Mouse (Mus musculus) CH12.LX (cell line): ENCODE results near the gene Cytip. TPM values are rescaled to one million over a fixed set of nuclear protein-coding genes. Genes with fewer than 3 reads are reported as not detected.

Experiments used
- DNase-seq: peaks from one replicate; pipeline ENCODE4 v3.0.0-alpha.2; 2013; ENCODE audit errors: extremely low read depth
- H3K27ac ChIP-seq: 2 replicates; pipeline ENCODE4 v1.5.1; 2012; ENCODE audit warnings: low read depth, mild to moderate bottlenecking, control low read depth, moderate library complexity; ENCODE audit not compliant: insufficient read depth
- H3K27me3 ChIP-seq: replicated peaks from 2 replicates; pipeline ENCODE3; 2012; ENCODE audit warnings: inconsistent platforms
- H3K36me3 ChIP-seq, 2 experiments: replicated peaks in 1 of 2; 2 replicates each; pipeline versions ENCODE3 to v1.6.1; 2012; ENCODE audit warnings: inconsistent platforms in 1 of 2, low read length in 1 of 2, mild to moderate bottlenecking in 1 of 2, mixed read lengths in 1 of 2, moderate library complexity in 1 of 2; ENCODE audit not compliant: control insufficient read depth in 1 of 2, insufficient read depth in 1 of 2
- H3K4me1 ChIP-seq, 2 experiments: 2 replicates each; pipeline ENCODE4 v1.6.1; 2012; ENCODE audit warnings: inconsistent platforms in 1 of 2, moderate library complexity in 1 of 2; ENCODE audit not compliant: insufficient read depth in 2 of 2, control insufficient read depth in 1 of 2
- H3K4me2 ChIP-seq: 2 replicates; pipeline ENCODE4 v1.6.1; 2012; ENCODE audit warnings: low read depth, mild to moderate bottlenecking, control low read depth; ENCODE audit not compliant: poor library complexity, insufficient read depth, severe bottlenecking
- H3K4me3 ChIP-seq, 3 experiments: fragments of 150-350 bp in 1 of 3; sonication (generic) in 1 of 3; replicated peaks in 1 of 3; 2 replicates each; pipeline versions ENCODE3 to v1.5.1; 2011 to 2012; ENCODE audit warnings: low read depth in 2 of 3, low read length in 2 of 3, mild to moderate bottlenecking in 2 of 3, moderate library complexity in 2 of 3, control low read depth in 1 of 3, improper control_type of control experiment in 1 of 3, inconsistent platforms in 1 of 3, mixed read lengths in 1 of 3; ENCODE audit not compliant: poor library complexity in 1 of 3
- H3K79me2 ChIP-seq: replicated peaks from 2 replicates; pipeline ENCODE4 v1.6.1; 2012; ENCODE audit warnings: mild to moderate bottlenecking, moderate library complexity; ENCODE audit not compliant: control insufficient read depth, poor library complexity, insufficient read depth, severe bottlenecking; ENCODE audit errors: extremely low read depth
- H3K9ac ChIP-seq: 2 replicates; pipeline ENCODE4 v1.6.1; 2012; ENCODE audit warnings: low read depth, mild to moderate bottlenecking, control low read depth, moderate library complexity; ENCODE audit not compliant: insufficient read depth
- H3K9me3 ChIP-seq: replicated peaks from 2 replicates; pipeline ENCODE3; 2012; ENCODE audit warnings: low read length, inconsistent platforms, mixed read lengths
- CHD1 ChIP-seq: IDR thresholded peaks from 2 replicates; pipeline ENCODE4 v1.6.1; 2012; ENCODE audit warnings: low read depth, low read length, improper control_type of control experiment, inconsistent platforms
- CHD2 ChIP-seq: IDR thresholded peaks from 2 replicates; pipeline ENCODE4 v1.6.1; 2011; ENCODE audit warnings: low read length, improper control_type of control experiment
- E2F4 ChIP-seq: IDR thresholded peaks from 2 replicates; pipeline ENCODE4 v1.6.1; 2011; ENCODE audit warnings: low read depth, low read length, improper control_type of control experiment; ENCODE audit not compliant: insufficient replicate concordance
- EP300 ChIP-seq: IDR thresholded peaks from 2 replicates; pipeline ENCODE4 v1.6.1; 2011; ENCODE audit warnings: low read length, improper control_type of control experiment
- ETS1 ChIP-seq: conservative IDR thresholded peaks from 2 replicates; pipeline ENCODE4 v1.6.1; 2012; ENCODE audit warnings: low read depth, mild to moderate bottlenecking, inconsistent platforms, low read length, improper control_type of control experiment, moderate library complexity
- KAT2A ChIP-seq: IDR thresholded peaks from 2 replicates; pipeline ENCODE4 v1.6.1; 2012; ENCODE audit warnings: low read length, improper control_type of control experiment, inconsistent platforms; ENCODE audit not compliant: insufficient replicate concordance
- MAFK ChIP-seq: IDR thresholded peaks from 2 replicates; pipeline ENCODE4 v1.6.1; 2011; ENCODE audit warnings: low read length, improper control_type of control experiment; ENCODE audit not compliant: insufficient replicate concordance
- MAZ ChIP-seq: IDR thresholded peaks from 2 replicates; pipeline ENCODE4 v1.6.1; 2012; ENCODE audit warnings: low read depth, mild to moderate bottlenecking, inconsistent platforms, low read length, improper control_type of control experiment, moderate library complexity
- MEF2A ChIP-seq: IDR thresholded peaks from 2 replicates; pipeline ENCODE4 v1.6.1; 2014; ENCODE audit warnings: low read depth, mild to moderate bottlenecking, inconsistent platforms, low read length, improper control_type of control experiment, borderline replicate concordance
- MXI1 ChIP-seq: IDR thresholded peaks from 2 replicates; pipeline ENCODE4 v1.6.1; 2011; ENCODE audit warnings: mild to moderate bottlenecking, low read depth, low read length, improper control_type of control experiment
- POLR2AphosphoS2 ChIP-seq: IDR thresholded peaks from 2 replicates; pipeline ENCODE4 v1.6.1; 2011; ENCODE audit warnings: low read depth, low read length, improper control_type of control experiment
- RAD21 ChIP-seq: IDR thresholded peaks from 2 replicates; pipeline ENCODE4 v1.6.1; 2011; ENCODE audit warnings: low read depth, mild to moderate bottlenecking, low read length, improper control_type of control experiment, moderate library complexity
- SIN3A ChIP-seq: IDR thresholded peaks from 2 replicates; pipeline ENCODE4 v1.6.1; 2012; ENCODE audit warnings: low read length, improper control_type of control experiment, inconsistent platforms
- TCF12 ChIP-seq: IDR thresholded peaks from 2 replicates; pipeline ENCODE4 v1.6.1; 2014; ENCODE audit warnings: low read depth, mild to moderate bottlenecking, inconsistent platforms, low read length, improper control_type of control experiment
- UBTF ChIP-seq: IDR thresholded peaks from 2 replicates; pipeline ENCODE4 v1.6.1; 2012; ENCODE audit warnings: low read depth, mild to moderate bottlenecking, inconsistent platforms, low read length, improper control_type of control experiment, moderate library complexity
- USF2 ChIP-seq: conservative IDR thresholded peaks from 2 replicates; pipeline ENCODE4 v1.6.1; 2011; ENCODE audit warnings: low read depth, low read length, improper control_type of control experiment
- ZMIZ1 ChIP-seq: IDR thresholded peaks from 2 replicates; pipeline ENCODE4 v1.6.1; 2012; ENCODE audit warnings: low read depth, mild to moderate bottlenecking, inconsistent platforms, low read length, improper control_type of control experiment
- ZNF384 ChIP-seq: IDR thresholded peaks from 2 replicates; pipeline ENCODE4 v1.6.1; 2012; ENCODE audit warnings: low read depth, low read length, improper control_type of control experiment, inconsistent platforms
- dilution Hi-C: fragments of 300-500 bp; cut with MboI; formaldehyde crosslinking; loops from 2 replicates; pipeline ENCODE4 v1.14.3; 2020; ENCODE audit warnings: low sequenced_read_pairs; ENCODE audit not compliant: extremely low pct_unique_long_range_greater_than_20kb, extremely low pct_ligation_motif_present
- in situ Hi-C: fragments of 300-500 bp; cut with MboI; formaldehyde crosslinking; loops from 3 replicates; pipeline ENCODE4 v1.14.3; 2019; ENCODE audit warnings: low sequenced_read_pairs, low pct_ligation_motif_present, low pct_unique_long_range_greater_than_20kb, mixed read lengths
- polyA plus RNA-seq: library from polyadenylated mRNA; unstranded; fragments of >175 nt; gene quantifications from 2 replicates; pipeline ENCODE4 v1.2.1, GENCODE M21; 2012; ENCODE audit warnings: low read depth; ENCODE audit not compliant: insufficient read length
- total RNA-seq, 2 experiments: library from RNA; depleted of rRNA; stranded (reverse); fragments of 300-350 nt in 1 of 2; fragments of >200 nt in 1 of 2; gene quantifications; 2 replicates each; pipeline ENCODE4 v1.2.3; 2012 to 2014

Cytip gene
- total and polyA plus RNA-seq, 3 experiments = 43.1 to 61.3 (median 55.9) TPM

GRCm38 (mm10) chr2:58159121-58159520, 36.2 kb downstream of the Cytip start:
- H3K9ac ChIP-seq = peak overlapping the region; percentile 94
- TF ChIP-seq ZNF384 = no peak
- no peak for TF ChIP-seq MAZ
- TF ChIP-seq MAFK = no peak
- TF ChIP-seq ZMIZ1 = no peak
- TF ChIP-seq TCF12 = 0 out of 2 replicates have a peak, but pooled peaks have one; percentile 3
- H3K4me3 ChIP-seq = peak overlapping the region; percentile 59 to 95 (median 74)
- no peaks in the 10 kb centered on the region for H3K27me3 ChIP-seq
- peaks cover 13 to 43% of the 10 kb centered on the region in 2 experiments for H3K4me1 ChIP-seq
- peak overlapping the region; percentile 90 for H3K4me2 ChIP-seq
- H3K79me2 ChIP-seq = peaks cover 41% of the 10 kb centered on the region
- no peak for DNase-seq
- dilution Hi-C loops = no loop called here
- H3K27ac ChIP-seq = peak overlapping the region; percentile 85
- H3K36me3 ChIP-seq = no peaks in the 10 kb centered on the region
- no peaks in the 10 kb centered on the region for H3K9me3 ChIP-seq
- in situ Hi-C loops = no loop called here

GRCm38 (mm10) chr2:58158539-58158938, 36.8 kb downstream of the Cytip start:
- in situ Hi-C loops = no loop called here
- TF ChIP-seq USF2 (no peak), SIN3A (peak; percentile 15; the same call in 1 of the 2 replicates)
- Histone ChIP-seq H3K9me3 (no peaks in the 10 kb centered on the region), H3K4me2 (peak overlapping the region; percentile 100), H3K9ac (peak overlapping the region; percentile 94), H3K36me3 (no peaks in the 10 kb centered on the region), H3K79me2 (peaks cover 46% of the 10 kb centered on the region), H3K4me3 (peak overlapping the region; percentile 59 to 74 (median 71)), H3K4me1 (peaks cover 10 to 44% of the 10 kb centered on the region in 2 experiments), H3K27me3 (no peaks in the 10 kb centered on the region), H3K27ac (peak overlapping the region; percentile 71)
- DNase-seq = no peak
- dilution Hi-C loops = no loop called here

GRCm38 (mm10) chr2:58158107-58158506, 37.2 kb downstream of the Cytip start:
- H3K9ac ChIP-seq = peak overlapping the region; percentile 94
- in situ Hi-C loops (no loop called here), dilution Hi-C loops (no loop called here)
- peaks cover 50% of the 10 kb centered on the region for H3K79me2 ChIP-seq
- no peaks in the 10 kb centered on the region for H3K36me3 ChIP-seq
- H3K9me3 ChIP-seq = no peaks in the 10 kb centered on the region
- peak overlapping the region; percentile 100 for H3K4me2 ChIP-seq
- no peaks in the 10 kb centered on the region for H3K27me3 ChIP-seq
- peak overlapping the region; percentile 71 for H3K27ac ChIP-seq
- H3K4me3 ChIP-seq = peak overlapping the region; percentile 59 to 74 (median 71)
- H3K4me1 ChIP-seq = peaks cover 8 to 44% of the 10 kb centered on the region in 2 experiments
- no peak for DNase-seq
- TF ChIP-seq E2F4 (no peak), EP300 (0 out of 2 replicates have a peak, but pooled peaks have one; percentile 9), MXI1 (peak; percentile 66), POLR2AphosphoS2 (no peak), ETS1 (no peak), CHD2 (no peak), RAD21 (no peak), UBTF (no peak), MEF2A (no peak), SIN3A (peak; percentile 55; the same call in 1 of the 2 replicates), ZMIZ1 (no peak), KAT2A (no peak), CHD1 (no peak)
